Mouse (Mus musculus): ENCODE measurements around the gene Zhx3. TPM values are rescaled to one million over a fixed set of nuclear protein-coding genes. Genes with fewer than 3 reads are reported as not detected.

Zhx3 gene
- polyA plus RNA-seq, 1 experiment from 2014 or later, result 14.9 TPM

DNA sequence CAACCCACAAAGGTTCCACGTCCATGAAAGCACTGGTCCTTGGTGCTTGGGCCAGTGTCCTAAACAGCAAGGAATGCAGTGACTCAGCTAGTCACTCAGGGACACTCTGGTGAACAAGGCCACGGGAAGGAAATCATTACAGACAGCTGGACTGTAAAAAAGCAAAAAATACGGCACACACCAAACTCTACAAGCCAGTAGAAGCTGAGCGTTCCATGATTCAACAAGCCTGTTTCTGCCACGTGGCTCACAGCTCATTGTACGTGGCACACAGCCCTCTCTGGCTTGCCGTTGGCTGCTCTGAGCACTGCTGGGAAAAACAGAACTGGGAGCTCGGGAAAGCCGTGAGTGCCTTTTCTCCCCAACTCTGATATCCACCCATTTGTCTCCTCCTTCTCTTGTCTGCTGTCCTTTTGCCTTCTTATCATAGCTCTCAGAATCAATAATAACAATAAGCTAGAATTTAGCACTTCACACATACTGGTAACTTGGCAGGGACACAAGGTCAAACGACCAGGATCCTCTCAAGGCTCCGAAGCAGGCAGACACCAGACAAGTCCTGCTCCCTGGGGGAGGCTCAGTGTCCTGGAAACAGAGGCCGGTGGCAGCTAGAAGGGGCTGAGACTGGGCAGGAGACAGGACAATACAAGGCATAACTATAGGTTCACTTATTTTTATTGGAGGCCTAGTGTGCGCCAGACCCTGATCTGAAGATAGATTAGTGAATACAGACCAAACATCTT lies 7.8 kb upstream of the Zhx3 start, which contains the start of gene Lpin3:
Gene Lpin3 (plus strand): TSS at position 218 of the 743 bp plus-strand sequence.
- H3K9ac ChIP-seq, result no peak within 1 kb of the TSS
- no peaks in the 10 kb centered on the region for H3K27me3 ChIP-seq
- no peak within 1 kb of the TSS for H3K27ac ChIP-seq (replicated peaks)
- H3K9me3 ChIP-seq, result peaks cover 5% of the 10 kb centered on the region; the same call in 1 of the 2 replicates
- no peak within 1 kb of the TSS for H3K4me3 ChIP-seq
- no peak for ATAC-seq (ENCODE audit: low read depth)
- H3K4me1 ChIP-seq (replicated peaks), result no peaks in the 10 kb centered on the region
- WGBS, result 68% methylated on average over 13 of the region's 13 CpGs
- no peaks in the 10 kb centered on the region for H3K36me3 ChIP-seq
- no peak within 1 kb of the TSS for H3K4me2 ChIP-seq

- H3K9me3 ChIP-seq, result peaks cover 5% of the 10 kb centered on the region; the same call in 1 of the 2 replicates
- no peak overlapping the region for H3K27ac ChIP-seq (replicated peaks)
- no peak overlapping the region for H3K9ac ChIP-seq
- 85% methylated on average over 4 of the region's 4 CpGs for WGBS
- no peaks in the 10 kb centered on the region for H3K36me3 ChIP-seq
- H3K27me3 ChIP-seq, result no peaks in the 10 kb centered on the region
- no peak overlapping the region for H3K4me2 ChIP-seq
- no peak for ATAC-seq (ENCODE audit: low read depth)
- peaks cover 16% of the 10 kb centered on the region for H3K4me1 ChIP-seq (replicated peaks)
- H3K4me3 ChIP-seq, result no peak overlapping the region
These were observed 3.3 kb upstream of the Zhx3 start for GRCm38 (mm10) chr2:160876115-160876514.

DNA sequence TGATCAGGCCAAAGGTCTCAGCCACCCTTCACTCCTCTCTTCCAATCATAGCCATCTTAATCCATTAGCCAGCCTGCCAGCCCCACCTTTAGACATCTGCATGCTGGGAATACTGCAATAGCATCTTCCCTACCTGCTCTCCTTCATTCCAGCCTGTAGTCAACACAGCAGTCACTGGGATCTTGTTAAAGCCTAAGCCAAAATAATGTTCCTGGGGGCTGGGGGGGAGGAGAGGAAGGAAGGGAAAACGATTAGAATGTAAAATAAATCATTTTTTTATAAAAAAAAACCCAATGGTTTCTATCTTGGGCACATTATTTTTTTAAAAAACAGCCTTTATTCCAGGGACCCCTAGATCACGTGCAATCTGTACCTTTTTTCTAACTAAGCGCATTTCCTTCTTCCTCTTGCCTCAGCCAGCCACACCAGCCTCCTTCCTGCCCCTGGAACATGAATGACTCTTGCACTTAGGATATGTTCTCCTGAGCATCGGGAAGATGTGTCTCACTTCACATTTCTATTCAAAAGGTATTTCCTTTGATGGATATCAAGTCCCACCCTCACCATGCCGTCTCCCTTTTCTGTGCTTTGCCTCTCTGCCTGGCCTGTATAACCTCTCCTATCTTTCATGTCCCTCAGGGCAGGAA lies 1.6 kb upstream of the Zhx3 start:
- no peak overlapping the region for H3K27ac ChIP-seq (replicated peaks)
- no peaks in the 10 kb centered on the region for H3K36me3 ChIP-seq
- no peak overlapping the region for H3K4me2 ChIP-seq
- no peak overlapping the region for H3K9ac ChIP-seq
- peaks cover 31% of the 10 kb centered on the region for H3K4me1 ChIP-seq (replicated peaks)
- WGBS, result 90% methylated on average over 5 of the region's 5 CpGs
- H3K27me3 ChIP-seq, result no peaks in the 10 kb centered on the region
- peaks cover 5% of the 10 kb centered on the region; the same call in 1 of the 2 replicates for H3K9me3 ChIP-seq
- ATAC-seq (ENCODE audit: low read depth), result no peak
- H3K4me3 ChIP-seq, result no peak overlapping the region

DNA sequence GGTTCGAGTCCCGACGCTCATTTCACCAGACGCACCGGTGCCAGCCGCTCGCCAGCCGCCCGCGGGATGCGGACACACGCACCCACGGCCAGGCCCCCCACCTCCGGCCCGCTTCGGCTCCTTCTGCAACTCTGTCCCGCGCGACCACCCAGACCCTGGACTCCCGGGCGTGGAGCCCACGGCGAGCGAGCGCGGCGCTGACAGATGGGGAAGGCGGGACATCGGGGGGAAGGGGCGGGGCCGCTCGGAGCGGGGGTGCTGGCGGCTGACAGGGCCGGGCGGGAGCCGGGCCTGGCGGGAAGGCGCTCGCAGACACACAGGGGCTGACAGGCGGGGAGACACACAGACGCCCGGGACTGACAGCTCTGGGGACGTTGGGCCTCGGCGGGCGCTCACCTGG lies 403 bp downstream of the Zhx3 start:
- H3K27ac ChIP-seq (replicated peaks), result peak overlapping the region; percentile 99
- H3K4me3 ChIP-seq, result peak overlapping the region; percentile 90
- H3K27me3 ChIP-seq, result no peaks in the 10 kb centered on the region
- peak; percentile 93 for ATAC-seq (ENCODE audit: low read depth)
- H3K4me2 ChIP-seq, result peak overlapping the region; percentile 73
- H3K4me1 ChIP-seq (replicated peaks), result peaks cover 31% of the 10 kb centered on the region
- H3K9me3 ChIP-seq, result peaks cover 5% of the 10 kb centered on the region; the same call in 1 of the 2 replicates
- H3K9ac ChIP-seq, result peak overlapping the region; percentile 97
- no peaks in the 10 kb centered on the region for H3K36me3 ChIP-seq
- under 1% methylated on average over 30 of the region's 47 CpGs for WGBS

- peak overlapping the region; percentile 42 for H3K4me2 ChIP-seq
- no peak overlapping the region; the same call in 1 of the 2 replicates for H3K9ac ChIP-seq
- H3K4me3 ChIP-seq, result peak overlapping the region; percentile 13
- no peaks in the 10 kb centered on the region for H3K36me3 ChIP-seq
- H3K9me3 ChIP-seq, result peaks cover 5% of the 10 kb centered on the region; the same call in 1 of the 2 replicates
- peaks cover 31% of the 10 kb centered on the region for H3K4me1 ChIP-seq (replicated peaks)
- no peak overlapping the region for H3K27ac ChIP-seq (replicated peaks)
- ATAC-seq (ENCODE audit: low read depth), result no peak
- no peaks in the 10 kb centered on the region for H3K27me3 ChIP-seq
- 85% methylated on average over 3 of the region's 3 CpGs for WGBS
These were observed 1.5 kb downstream of the Zhx3 start for GRCm38 (mm10) chr2:160871310-160871709.

- no peak overlapping the region for H3K27ac ChIP-seq (replicated peaks)
- no peaks in the 10 kb centered on the region for H3K27me3 ChIP-seq
- ATAC-seq (ENCODE audit: low read depth), result no peak
- no peaks in the 10 kb centered on the region for H3K36me3 ChIP-seq
- H3K4me1 ChIP-seq (replicated peaks), result peaks cover 31% of the 10 kb centered on the region
- H3K4me3 ChIP-seq, result no peak overlapping the region
- WGBS, result 75% methylated on average over 3 of the region's 3 CpGs
- H3K4me2 ChIP-seq, result no peak overlapping the region
- H3K9ac ChIP-seq, result no peak overlapping the region
- no peaks in the 10 kb centered on the region for H3K9me3 ChIP-seq
These were observed 3.4 kb downstream of the Zhx3 start for GRCm38 (mm10) chr2:160869446-160869845.

DNA sequence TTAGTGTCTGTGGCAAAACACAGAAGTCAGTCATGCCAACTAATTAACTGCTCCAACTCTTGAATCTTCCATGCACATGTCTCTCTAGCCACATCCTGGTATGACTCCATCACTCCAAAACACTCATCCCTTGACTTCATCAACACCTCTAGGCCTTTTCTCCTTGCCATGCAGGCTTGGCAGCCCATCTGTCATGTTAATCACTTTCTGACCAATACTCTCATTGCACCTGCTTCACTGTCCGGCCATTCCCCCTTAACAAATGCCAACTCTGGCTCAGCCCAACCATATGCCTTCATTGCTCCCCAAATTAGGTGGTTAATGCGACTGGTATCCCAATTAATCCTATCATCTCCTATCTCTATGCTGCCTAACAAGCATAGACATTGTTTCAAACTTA lies 7.5 kb downstream of the Zhx3 start:
- Histone ChIP-seq H3K9me3 (no peaks in the 10 kb centered on the region), H3K4me3 (no peak overlapping the region), H3K4me2 (no peak overlapping the region), H3K36me3 (no peaks in the 10 kb centered on the region), H3K27me3 (no peaks in the 10 kb centered on the region), H3K4me1 (replicated peaks) (peaks cover 8% of the 10 kb centered on the region), H3K9ac (no peak overlapping the region), H3K27ac (replicated peaks) (no peak overlapping the region)
- no peak for ATAC-seq (ENCODE audit: low read depth)
- WGBS, result 81% methylated on average over 2 of the region's 2 CpGs

GRCm38 (mm10) chr2:160864112-160864511 lies 8.7 kb downstream of the Zhx3 start:
- ATAC-seq (ENCODE audit: low read depth), result no peak

DNA sequence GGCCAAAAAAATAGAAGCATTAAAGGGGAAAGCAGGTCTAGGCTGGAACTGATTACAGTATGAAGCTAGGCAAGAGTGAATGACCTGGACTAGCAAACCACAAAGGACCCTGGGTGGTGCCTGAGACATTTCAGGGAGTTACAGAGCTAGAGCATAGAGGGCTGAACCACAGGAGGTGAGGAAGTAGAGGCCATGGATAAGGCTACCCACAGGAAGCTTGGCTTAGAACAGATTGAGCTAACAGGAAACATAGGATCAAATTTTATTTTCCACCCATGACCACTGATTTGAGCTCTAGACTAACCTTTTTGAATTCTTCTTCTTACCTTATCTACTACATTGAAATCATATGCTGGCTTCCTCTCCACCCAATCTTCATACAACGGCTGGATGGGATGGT lies 12.4 kb downstream of the Zhx3 start:
- no peak overlapping the region for H3K4me2 ChIP-seq
- H3K9me3 ChIP-seq, result no peaks in the 10 kb centered on the region
- no peaks in the 10 kb centered on the region for H3K36me3 ChIP-seq
- H3K9ac ChIP-seq, result no peak overlapping the region
- no peaks in the 10 kb centered on the region for H3K4me1 ChIP-seq (replicated peaks)
- no peak overlapping the region for H3K27ac ChIP-seq (replicated peaks)
- H3K27me3 ChIP-seq, result no peaks in the 10 kb centered on the region
- WGBS, result 97% methylated on average over 1 of the region's 1 CpGs
- ATAC-seq (ENCODE audit: low read depth), result no peak
- H3K4me3 ChIP-seq, result no peak overlapping the region

More at GRCm38 (mm10) chr2:160864112-160864511, 8.7 kb downstream of the Zhx3 start:
- no peaks in the 10 kb centered on the region for H3K36me3 ChIP-seq
- WGBS, result 92% methylated on average over 1 of the region's 1 CpGs
- H3K9me3 ChIP-seq, result no peaks in the 10 kb centered on the region
- no peak overlapping the region for H3K9ac ChIP-seq
- H3K4me2 ChIP-seq, result no peak overlapping the region
- no peak overlapping the region for H3K27ac ChIP-seq (replicated peaks)
- no peak overlapping the region for H3K4me3 ChIP-seq
- H3K27me3 ChIP-seq, result no peaks in the 10 kb centered on the region
- H3K4me1 ChIP-seq (replicated peaks), result no peaks in the 10 kb centered on the region

DNA sequence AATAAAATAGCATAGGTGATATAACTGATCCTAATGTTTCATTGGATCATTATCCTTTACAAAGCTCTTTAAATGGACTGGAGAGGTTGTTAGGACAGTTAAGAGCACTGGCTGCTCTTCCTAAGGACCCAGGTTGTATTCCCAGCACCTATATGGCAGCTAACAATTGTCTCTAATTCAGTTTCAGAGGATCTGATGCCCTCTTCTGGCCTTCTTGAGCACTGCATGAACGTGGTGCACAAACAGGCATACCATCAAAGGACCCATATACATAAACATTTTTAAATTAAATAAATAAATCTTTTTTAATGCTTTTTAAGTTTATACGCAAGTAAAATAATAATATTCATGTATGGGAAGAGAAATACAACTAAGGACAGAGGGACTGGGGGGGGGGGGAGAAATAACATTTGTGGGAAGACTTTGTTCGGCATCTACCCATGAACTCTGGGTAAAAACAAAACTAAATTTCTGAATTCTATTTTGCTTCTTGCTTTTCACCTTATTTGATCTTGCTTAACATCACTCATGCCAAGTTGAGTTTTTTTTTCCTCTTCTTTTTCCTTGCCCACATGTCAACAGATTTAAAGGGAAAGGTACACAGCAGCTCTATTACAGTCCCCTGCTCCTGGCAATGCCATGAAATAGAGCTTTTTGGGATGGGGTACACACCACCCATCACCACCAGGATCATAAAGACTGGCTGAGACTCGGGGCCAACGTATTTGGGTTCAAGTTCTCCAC lies 16.3 kb downstream of the Zhx3 start:
- no peak for ATAC-seq (ENCODE audit: low read depth)
- Histone ChIP-seq H3K27ac (replicated peaks) (no peak overlapping the region), H3K9ac (no peak overlapping the region), H3K4me3 (no peak overlapping the region), H3K36me3 (no peaks in the 10 kb centered on the region), H3K27me3 (no peaks in the 10 kb centered on the region), H3K4me1 (replicated peaks) (no peaks in the 10 kb centered on the region), H3K9me3 (no peaks in the 10 kb centered on the region), H3K4me2 (no peak overlapping the region)
- 82% methylated on average over 5 of the region's 5 CpGs for WGBS

DNA sequence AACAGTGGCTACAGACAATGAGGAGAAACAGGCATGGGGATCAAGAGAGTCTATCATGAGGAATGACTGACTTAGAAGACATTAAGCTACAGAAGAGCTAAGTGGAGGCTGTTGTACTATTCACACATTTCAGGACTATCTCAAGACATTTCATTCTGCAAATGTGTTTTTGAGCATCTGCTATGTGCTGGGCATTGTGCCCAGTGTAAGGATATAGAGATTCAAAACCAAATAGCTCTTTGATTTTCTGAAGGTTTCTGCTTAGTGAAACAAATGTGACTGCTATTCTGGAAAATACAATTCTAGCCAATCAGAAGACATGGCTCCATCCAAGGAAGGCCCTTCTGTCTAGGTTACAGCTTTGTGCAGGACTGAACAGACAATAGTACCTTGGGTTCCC lies 18.1 kb downstream of the Zhx3 start:
- Histone ChIP-seq H3K9me3 (no peaks in the 10 kb centered on the region), H3K9ac (no peak overlapping the region), H3K36me3 (no peaks in the 10 kb centered on the region), H3K4me3 (no peak overlapping the region), H3K4me2 (no peak overlapping the region), H3K27ac (replicated peaks) (no peak overlapping the region), H3K27me3 (no peaks in the 10 kb centered on the region), H3K4me1 (replicated peaks) (no peaks in the 10 kb centered on the region)
- no peak for ATAC-seq (ENCODE audit: low read depth)

DNA sequence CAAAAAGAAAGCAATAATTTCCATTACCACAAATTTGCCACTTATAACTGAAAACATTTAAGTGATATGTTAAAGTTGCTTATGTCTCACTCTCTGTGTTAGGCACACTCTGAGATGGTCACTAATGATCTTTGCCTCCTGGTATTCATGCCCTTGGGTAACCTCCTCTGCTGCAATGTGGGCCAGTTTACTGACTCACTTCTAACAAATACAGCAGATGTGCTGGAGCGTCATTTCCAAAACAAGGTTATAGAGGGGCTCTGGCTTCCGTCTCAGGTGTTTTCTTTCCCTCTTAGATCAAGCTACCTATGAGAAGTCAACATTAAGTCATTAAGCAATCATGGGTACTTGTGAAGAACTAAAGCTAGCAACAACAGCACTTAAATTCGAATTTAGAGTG lies 22.4 kb downstream of the Zhx3 start:
- Histone ChIP-seq H3K4me3 (no peak overlapping the region), H3K4me2 (no peak overlapping the region), H3K9me3 (no peaks in the 10 kb centered on the region), H3K4me1 (replicated peaks) (no peaks in the 10 kb centered on the region), H3K27ac (replicated peaks) (no peak overlapping the region), H3K9ac (no peak overlapping the region), H3K36me3 (no peaks in the 10 kb centered on the region), H3K27me3 (no peaks in the 10 kb centered on the region)
- no peak for ATAC-seq (ENCODE audit: low read depth)
- WGBS, result 80% methylated on average over 3 of the region's 3 CpGs
